Mouse (Mus musculus): Measurements from ENCODE around the gene Pmp22.

DNA sequence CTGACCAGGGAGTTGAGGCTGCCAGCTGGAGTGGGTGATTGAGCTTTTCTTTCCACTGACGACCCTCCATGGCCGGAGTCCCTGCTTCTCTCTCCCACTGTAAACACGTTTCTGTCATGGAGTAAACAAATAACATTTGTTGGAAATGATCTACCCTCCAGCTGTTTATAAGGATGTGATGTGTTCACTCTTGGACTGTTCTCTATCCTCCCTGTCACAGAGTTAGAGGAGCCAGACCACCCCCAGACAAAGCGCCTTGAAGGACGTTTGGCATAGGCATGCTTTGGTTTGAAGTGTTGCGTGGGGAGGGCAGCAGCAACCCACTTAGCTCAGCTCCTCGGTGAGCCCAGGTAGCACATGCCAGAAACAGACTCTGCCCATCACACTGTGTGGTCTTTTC lies 60.0 kb downstream of the Pmp22 start:
- TF ChIP-seq CTCF (IDR thresholded peaks at IDR 0.05; ENCODE audit: low read depth) (no peak), EP300 (optimal IDR thresholded peaks at IDR 0.05) (no peak)

All from stomach, postnatal 0 days (tissue).